Mouse (Mus musculus) neural tube, embryonic 11.5 days (tissue): ENCODE measurements around the gene Gjd3. TPM values are rescaled to one million over a fixed set of nuclear protein-coding genes. Genes with fewer than 3 reads are reported as not detected.
A peak's percentile ranks its signal among the peaks of the same experiment; 100 is the strongest.

Experiments used
- ATAC-seq: fragments of 200-750 bp; cut with Nextera tagmentation; 2 replicates; pipeline ENCODE4 v1.8.0; 2017; ENCODE audit warnings: moderate number of reproducible peaks, mild to moderate bottlenecking, moderate TSS enrichment, moderate library complexity; ENCODE audit not compliant: insufficient read depth, low FRiP score, low TSS enrichment
- DNase-seq: peaks from one replicate; pipeline ENCODE4 v3.0.0-alpha.2; 2015; ENCODE audit warnings: low spot score
- H3K27ac ChIP-seq: fragments of 300-500 bp; sonication (generic); 2 replicates; pipeline ENCODE4 v1.5.1; 2014; ENCODE audit warnings: low read depth, mild to moderate bottlenecking, low read length
- H3K27me3 ChIP-seq: fragments of 300-500 bp; sonication (generic); 2 replicates; pipeline ENCODE4 v1.6.1; 2014; ENCODE audit warnings: mild to moderate bottlenecking, low read length, mixed read lengths; ENCODE audit not compliant: control insufficient read depth, insufficient read depth
- H3K36me3 ChIP-seq: fragments of 300-500 bp; sonication (generic); 2 replicates; pipeline ENCODE4 v1.6.1; 2014; ENCODE audit warnings: mild to moderate bottlenecking, low read length, moderate library complexity, mixed read lengths; ENCODE audit not compliant: control insufficient read depth, insufficient read depth
- H3K4me1 ChIP-seq: fragments of 300-500 bp; sonication (generic); 2 replicates; pipeline ENCODE4 v1.6.1; 2014; ENCODE audit warnings: low read length, mixed read lengths; ENCODE audit not compliant: control insufficient read depth, insufficient read depth
- H3K4me2 ChIP-seq: fragments of 300-500 bp; sonication (generic); 2 replicates; pipeline ENCODE4 v1.6.1; 2014; ENCODE audit warnings: low read depth, mild to moderate bottlenecking, moderate library complexity
- H3K4me3 ChIP-seq: fragments of 300-500 bp; sonication (generic); 2 replicates; pipeline ENCODE4 v1.5.1; 2014; ENCODE audit warnings: low read depth, low read length
- H3K9ac ChIP-seq: fragments of 300-500 bp; sonication (generic); 2 replicates; pipeline ENCODE4 v1.6.1; 2014; ENCODE audit warnings: mild to moderate bottlenecking, low read length
- H3K9me3 ChIP-seq: fragments of 300-500 bp; sonication (generic); 2 replicates; pipeline ENCODE4 v1.6.1; 2016; ENCODE audit warnings: low read length; ENCODE audit not compliant: control insufficient read depth
- WGBS: fragments of 180-500 bp; shearing (Covaris S2); extraction: QIAGEN DNeasy Blood & Tissue Kit; methylation state at CpG from one replicate; pipeline ENCODE4 v1.1.7; 2014; 5-methylcytosine and 5-hydroxymethylcytosine counted together
- polyA plus RNA-seq: library from polyadenylated mRNA; unstranded; fragments of >200 nt; fragmentation: Nextera tagmentation; extraction: Ambion mirVana; gene quantifications from 2 replicates; pipeline ENCODE4 v1.2.1, GENCODE M21; 2014

Gjd3 gene
- polyA plus RNA-seq, 1 experiment from 2014 or later = 0.57 TPM

DNA sequence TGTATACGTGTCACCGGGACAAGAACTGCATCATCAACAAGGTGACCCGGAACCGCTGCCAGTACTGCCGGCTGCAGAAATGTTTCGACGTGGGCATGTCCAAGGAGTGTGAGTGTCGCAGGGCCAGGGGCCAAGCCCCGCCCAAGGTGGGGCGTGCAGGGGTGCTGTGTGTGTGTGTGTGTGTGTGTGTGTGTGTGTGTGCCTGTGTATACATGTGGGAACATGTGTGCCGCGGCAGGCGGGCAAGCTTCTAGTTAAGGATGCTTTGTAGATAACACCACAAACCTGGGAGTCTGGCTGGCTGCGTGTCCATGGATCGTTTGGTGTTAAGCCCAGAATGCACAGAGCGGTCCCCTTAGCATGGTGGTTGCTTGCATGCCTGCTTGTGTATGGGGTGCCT, 14.7 kb downstream of the Gjd3 start:
- Histone ChIP-seq H3K4me3 (peak overlapping the region; percentile 91), H3K4me2 (peak overlapping the region; percentile 98), H3K27me3 (no peaks in the 10 kb centered on the region), H3K27ac (peak overlapping the region; percentile 96), H3K9me3 (no peaks in the 10 kb centered on the region), H3K4me1 (peaks cover 77% of the 10 kb centered on the region), H3K9ac (peak overlapping the region; percentile 46), H3K36me3 (peaks cover 22% of the 10 kb centered on the region)
- 42% methylated on average over 16 of the region's 16 CpGs for WGBS
- ATAC-seq (no peak), DNase-seq (no peak)

DNA sequence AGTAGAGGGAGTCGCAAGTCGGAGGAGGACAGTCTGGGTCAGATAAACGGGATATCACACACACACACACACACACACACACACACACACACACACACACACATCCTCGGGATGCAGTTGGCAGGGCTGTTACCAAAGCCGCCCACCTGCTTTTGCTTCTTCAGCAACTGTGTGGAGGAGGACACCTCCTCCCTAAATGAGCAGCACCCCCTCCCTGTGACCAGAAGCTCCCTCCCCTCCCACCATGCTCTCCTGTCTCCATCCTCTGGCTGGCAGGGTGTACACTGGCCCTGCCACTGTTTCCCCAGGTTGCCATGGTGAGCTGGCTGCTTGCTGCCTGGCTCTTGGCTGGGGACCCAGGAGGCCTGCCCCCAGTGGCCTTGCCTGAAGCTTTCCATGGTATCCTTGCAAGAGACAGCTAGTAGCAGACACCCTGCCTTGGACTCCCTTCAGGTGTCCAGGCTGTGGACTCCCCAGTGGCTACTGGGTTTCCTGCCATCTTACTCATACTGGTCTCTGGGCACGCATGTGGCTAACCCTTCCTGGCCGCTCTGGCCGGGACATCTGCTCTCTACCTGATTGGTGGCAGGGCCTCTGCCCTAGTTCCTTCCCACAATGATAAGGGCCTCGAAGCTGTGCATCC, 16.2 kb downstream of the Gjd3 start:
- Histone ChIP-seq H3K9ac (peak overlapping the region; percentile 14; the same call in 1 of the 2 replicates), H3K9me3 (no peaks in the 10 kb centered on the region), H3K27me3 (no peaks in the 10 kb centered on the region), H3K4me1 (peaks cover 88% of the 10 kb centered on the region), H3K36me3 (peaks cover 13% of the 10 kb centered on the region), H3K4me3 (peak overlapping the region; percentile 91), H3K27ac (peak overlapping the region; percentile 96), H3K4me2 (peak overlapping the region; percentile 98)
- 16% methylated on average over 8 of the region's 9 CpGs for WGBS
- DNase-seq (peak; percentile 77), ATAC-seq (no peak)

DNA sequence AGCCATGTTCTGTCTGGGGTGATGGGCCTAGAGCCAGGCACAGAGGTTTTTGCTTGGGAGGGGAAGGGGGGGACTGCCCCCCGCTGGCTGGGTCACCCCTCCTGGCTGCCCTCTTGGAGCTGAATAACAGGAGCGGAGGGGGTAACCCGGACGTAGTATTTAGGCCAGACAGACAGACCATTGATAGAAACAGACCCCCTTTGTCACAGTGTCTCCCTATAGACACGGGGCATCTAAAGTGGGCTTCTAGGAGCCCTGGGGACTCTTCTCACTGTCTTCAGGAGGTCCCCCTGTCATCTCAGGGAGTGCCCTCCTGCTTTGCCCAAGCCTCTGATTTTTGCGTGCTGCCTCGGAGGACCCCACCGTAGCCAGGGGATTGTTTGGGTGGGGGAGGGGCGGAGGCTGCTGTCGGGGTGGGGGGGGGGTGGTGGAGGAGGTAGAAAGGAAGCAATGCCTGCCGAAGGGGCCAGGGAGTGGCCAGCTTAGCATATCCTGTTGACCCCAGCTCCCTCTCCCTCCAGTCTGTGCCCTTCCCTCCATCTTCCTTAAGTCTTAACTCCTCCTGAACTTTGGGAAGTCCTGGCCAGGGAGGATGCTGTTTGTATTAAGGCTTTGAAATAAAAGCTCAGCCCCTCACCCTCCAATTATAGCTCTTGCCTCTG, 17.3 kb downstream of the Gjd3 start:
- peak overlapping the region; percentile 96 for H3K27ac ChIP-seq
- DNase-seq = peak; percentile 52
- H3K9ac ChIP-seq = peak overlapping the region; percentile 84
- ATAC-seq = no peak
- H3K36me3 ChIP-seq = peaks cover 7% of the 10 kb centered on the region
- H3K9me3 ChIP-seq = no peaks in the 10 kb centered on the region
- 1% methylated on average over 11 of the region's 11 CpGs for WGBS
- H3K27me3 ChIP-seq = no peaks in the 10 kb centered on the region
- H3K4me1 ChIP-seq = peaks cover 83% of the 10 kb centered on the region
- H3K4me2 ChIP-seq = peak overlapping the region; percentile 98
- H3K4me3 ChIP-seq = peak overlapping the region; percentile 91

DNA sequence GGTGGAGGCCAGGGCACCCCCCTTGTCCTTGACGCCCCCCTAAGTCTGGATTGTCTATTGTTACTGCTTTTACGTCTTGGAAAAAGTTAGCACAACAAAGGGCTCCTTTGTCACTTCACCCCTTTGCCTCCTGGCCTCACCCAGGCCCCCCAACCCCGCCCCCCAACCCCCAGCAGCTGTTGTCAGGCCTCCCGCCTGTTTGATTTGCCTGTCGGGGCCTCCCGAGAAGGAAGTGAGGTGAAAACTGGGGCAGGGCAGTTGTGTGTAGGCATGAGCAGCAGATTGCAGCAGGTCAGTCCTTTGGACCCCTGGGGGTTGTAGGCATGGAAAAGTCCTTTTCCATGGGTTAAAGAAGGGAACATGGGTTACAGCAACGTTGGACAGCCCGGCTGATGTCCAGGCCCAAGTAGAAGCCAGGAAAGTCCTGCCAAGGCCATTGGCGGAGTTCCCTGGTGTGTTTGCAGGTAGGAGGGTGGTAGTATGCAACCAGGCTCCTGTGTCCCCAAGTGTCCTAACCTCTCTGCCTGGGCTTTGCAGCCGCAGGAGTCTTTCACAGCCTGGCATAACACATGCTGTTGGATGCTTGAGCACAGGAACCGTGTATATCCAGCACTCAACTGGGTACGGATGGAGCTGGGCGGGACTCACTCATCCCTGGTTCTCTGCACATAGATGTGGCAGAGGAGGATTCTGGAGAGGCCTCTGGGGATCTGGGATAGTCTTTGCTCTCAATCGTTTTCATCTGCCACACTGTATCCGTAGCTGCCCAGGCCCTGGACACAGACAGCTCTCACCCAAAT, 18.0 kb downstream of the Gjd3 start:
- peak; percentile 66 for DNase-seq
- peaks cover 76% of the 10 kb centered on the region for H3K4me1 ChIP-seq
- no peak for ATAC-seq
- H3K36me3 ChIP-seq = 0 out of 2 replicates have a peak, but pooled peaks cover 1% of the 10 kb centered on the region
- peak overlapping the region; percentile 84 for H3K9ac ChIP-seq
- H3K27me3 ChIP-seq = no peaks in the 10 kb centered on the region
- H3K4me2 ChIP-seq = peak overlapping the region; percentile 98
- H3K9me3 ChIP-seq = no peaks in the 10 kb centered on the region
- peak overlapping the region; percentile 96 for H3K27ac ChIP-seq
- H3K4me3 ChIP-seq = peak overlapping the region; percentile 91
- 8% methylated on average over 15 of the region's 15 CpGs for WGBS

DNA sequence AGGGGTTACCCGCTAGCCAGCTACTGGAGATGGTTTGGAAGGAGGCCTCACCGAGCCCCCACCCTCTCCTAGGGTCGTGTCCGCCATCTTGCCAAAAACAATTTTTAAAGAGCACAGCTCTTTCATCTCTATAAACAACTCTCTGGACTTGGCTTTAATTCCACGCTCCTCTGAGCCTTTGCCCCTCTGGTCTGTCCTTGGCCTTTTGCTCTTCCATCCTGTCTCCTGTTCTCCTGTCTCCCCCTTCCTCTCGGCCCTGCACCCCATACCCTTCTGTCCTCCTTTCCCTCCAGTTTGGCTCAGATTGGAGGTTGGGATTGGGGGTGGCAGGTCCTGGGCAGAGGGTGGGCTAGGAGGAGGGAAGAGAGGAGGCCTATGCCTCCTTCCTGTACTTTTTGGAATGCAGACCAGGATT, 18.6 kb downstream of the Gjd3 start:
- no peaks in the 10 kb centered on the region for H3K9me3 ChIP-seq
- H3K4me3 ChIP-seq = peak overlapping the region; percentile 91
- H3K27me3 ChIP-seq = no peaks in the 10 kb centered on the region
- 6% methylated on average over 6 of the region's 6 CpGs for WGBS
- DNase-seq = peak; percentile 60
- H3K36me3 ChIP-seq = no peaks in the 10 kb centered on the region
- peaks cover 77% of the 10 kb centered on the region for H3K4me1 ChIP-seq
- ATAC-seq = no peak
- H3K9ac ChIP-seq = peak overlapping the region; percentile 84
- H3K27ac ChIP-seq = peak overlapping the region; percentile 96
- peak overlapping the region; percentile 98 for H3K4me2 ChIP-seq

DNA sequence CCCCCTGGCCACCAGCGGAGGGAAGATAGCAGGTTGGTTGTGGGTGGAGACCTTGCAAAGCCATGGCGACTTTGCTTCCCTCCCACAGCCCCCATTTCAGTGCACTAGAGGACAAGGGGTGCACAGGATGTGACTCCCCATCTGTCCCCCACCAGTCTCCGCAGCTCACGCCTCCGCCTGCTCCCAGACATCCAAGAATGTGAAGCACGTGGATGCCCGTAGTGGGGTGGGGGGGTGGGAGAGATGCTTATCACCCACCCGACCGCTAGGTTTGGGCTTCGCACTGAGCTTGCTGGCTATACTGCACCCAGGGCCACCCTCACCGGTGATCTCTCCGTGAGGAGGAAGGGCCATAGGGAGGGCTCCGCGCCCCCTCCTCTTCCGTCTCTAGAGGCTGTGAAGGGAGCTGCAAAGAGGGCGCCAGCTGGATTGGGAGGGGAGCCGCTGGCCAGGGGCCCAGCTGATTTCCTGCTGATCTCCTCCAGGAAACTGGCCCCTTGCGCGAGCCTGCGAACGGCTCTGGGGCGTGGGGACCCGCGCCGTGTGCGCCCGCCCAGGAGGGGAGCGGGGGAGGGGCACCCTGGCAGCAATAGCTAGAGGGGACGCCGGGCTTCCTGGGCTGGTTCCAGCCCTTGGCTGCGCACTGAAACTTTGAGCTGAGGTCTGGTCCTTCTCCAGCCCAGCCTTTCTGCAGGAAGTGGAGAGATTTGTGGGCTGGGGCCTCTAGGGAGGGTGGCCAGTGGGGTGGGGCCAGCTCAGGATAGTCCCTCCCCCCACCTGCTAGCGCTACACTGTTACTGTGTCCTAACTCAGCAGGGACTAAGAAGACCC, 19.4 kb downstream of the Gjd3 start:
- Histone ChIP-seq H3K4me3 (peak overlapping the region; percentile 91), H3K27me3 (no peaks in the 10 kb centered on the region), H3K27ac (peak overlapping the region; percentile 96), H3K9ac (peak overlapping the region; percentile 84), H3K9me3 (no peaks in the 10 kb centered on the region), H3K4me2 (peak overlapping the region; percentile 98), H3K36me3 (no peaks in the 10 kb centered on the region), H3K4me1 (peaks cover 82% of the 10 kb centered on the region)
- DNase-seq = peak; percentile 70
- ATAC-seq = peak; percentile 24
- 1% methylated on average over 31 of the region's 32 CpGs for WGBS

DNA sequence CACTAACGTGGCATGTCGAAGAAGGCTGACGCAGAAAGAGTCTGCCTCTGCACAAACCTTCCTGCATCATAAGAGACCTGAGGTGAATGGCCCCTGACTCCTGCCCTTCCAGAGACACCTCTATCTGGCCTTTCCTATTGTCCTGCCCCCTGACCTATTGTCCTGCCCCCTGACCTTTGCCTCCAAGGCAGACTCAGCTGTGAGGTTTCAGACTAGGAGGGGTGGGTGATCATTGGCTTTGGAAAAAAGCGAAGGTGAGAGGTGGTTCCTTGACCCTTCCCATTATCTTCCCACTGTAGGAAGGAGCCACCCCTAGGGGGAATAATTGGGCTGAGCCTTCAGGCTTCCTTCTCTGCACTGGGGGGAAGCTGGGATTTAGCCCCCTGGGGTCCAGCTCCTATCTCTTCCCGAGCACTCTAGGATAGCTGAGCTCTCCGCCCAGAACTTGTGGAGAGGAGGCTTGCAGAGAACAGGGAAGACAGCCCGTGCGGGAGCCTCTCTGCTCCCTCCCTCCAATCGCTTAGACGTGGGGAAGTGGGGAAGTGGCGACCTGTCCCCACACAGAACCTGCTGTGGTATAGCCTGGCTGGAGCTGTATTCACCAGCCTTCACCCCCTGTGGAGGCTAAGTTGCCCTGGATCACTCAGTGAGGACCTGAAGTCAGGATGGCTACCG, 20.3 kb downstream of the Gjd3 start:
- no peak for ATAC-seq
- Histone ChIP-seq H3K9ac (peak overlapping the region; percentile 84), H3K4me1 (peaks cover 74% of the 10 kb centered on the region), H3K4me2 (peak overlapping the region; percentile 98), H3K9me3 (no peaks in the 10 kb centered on the region), H3K27me3 (no peaks in the 10 kb centered on the region), H3K36me3 (no peaks in the 10 kb centered on the region), H3K27ac (peak overlapping the region; percentile 96), H3K4me3 (peak overlapping the region; percentile 91)
- 3% methylated on average over 12 of the region's 12 CpGs for WGBS
- DNase-seq = no peak

DNA sequence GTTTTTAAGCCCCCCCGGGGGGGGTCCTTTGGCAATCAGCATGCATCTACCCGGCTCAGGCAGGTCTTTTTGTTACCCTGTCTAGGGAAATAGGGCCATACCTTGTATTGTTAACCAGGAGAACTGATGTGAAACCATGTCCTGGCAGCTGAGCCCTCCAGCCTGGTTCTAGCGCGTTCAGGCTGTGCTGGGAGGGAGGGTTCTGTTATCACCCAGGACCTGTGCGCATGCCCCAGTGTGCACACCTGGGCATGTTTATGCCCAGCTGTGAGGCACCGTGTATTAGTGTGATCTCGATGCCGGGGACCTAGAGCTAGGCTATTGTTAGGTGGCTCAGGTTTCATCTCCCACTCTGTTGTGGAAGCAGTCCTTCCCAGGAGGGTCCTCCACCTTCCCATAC, 21.1 kb downstream of the Gjd3 start:
- Histone ChIP-seq H3K4me3 (peak overlapping the region; percentile 91), H3K27ac (peak overlapping the region; percentile 96), H3K9me3 (no peaks in the 10 kb centered on the region), H3K4me2 (peak overlapping the region; percentile 98), H3K36me3 (no peaks in the 10 kb centered on the region), H3K9ac (peak overlapping the region; percentile 84), H3K27me3 (no peaks in the 10 kb centered on the region), H3K4me1 (peaks cover 66% of the 10 kb centered on the region)
- no peak for ATAC-seq
- 4% methylated on average over 8 of the region's 8 CpGs for WGBS
- DNase-seq = no peak
